Mouse (Mus musculus) stomach, embryonic 16.5 days (tissue): Measurements from ENCODE around the gene Mical2. TPM values are rescaled to one million over a fixed set of nuclear protein-coding genes. Genes with fewer than 3 reads are reported as not detected.

Experiments
- ATAC-seq: fragments of 200-750 bp; cut with Nextera tagmentation; 2 replicates; pipeline ENCODE4 v1.8.0; 2017; ENCODE audit warnings: moderate number of reproducible peaks, moderate TSS enrichment; ENCODE audit not compliant: insufficient read depth, low FRiP score
- H3K27ac ChIP-seq: fragments of 300-500 bp; sonication (generic); 2 replicates; pipeline ENCODE4 v1.5.1; 2014; ENCODE audit warnings: low read length
- H3K27me3 ChIP-seq: fragments of 300-500 bp; sonication (generic); 2 replicates; pipeline ENCODE4 v1.6.1; 2014; ENCODE audit warnings: low read length, control low read depth, mixed read lengths; ENCODE audit not compliant: control insufficient read depth, insufficient read depth
- H3K36me3 ChIP-seq: fragments of 300-500 bp; sonication (generic); 2 replicates; pipeline ENCODE4 v1.6.1; 2014; ENCODE audit warnings: low read length; ENCODE audit not compliant: control insufficient read depth, insufficient read depth
- H3K4me1 ChIP-seq: fragments of 300-500 bp; sonication (generic); 2 replicates; pipeline ENCODE4 v1.6.1; 2014; ENCODE audit warnings: low read length, control low read depth, mixed read lengths; ENCODE audit not compliant: control insufficient read depth, insufficient read depth
- H3K4me2 ChIP-seq: fragments of 300-500 bp; sonication (generic); 2 replicates; pipeline ENCODE4 v1.6.1; 2014; ENCODE audit warnings: low read depth, low read length, mixed read lengths
- H3K4me3 ChIP-seq: fragments of 300-500 bp; sonication (generic); replicated peaks from 2 replicates; pipeline ENCODE4 v1.5.1; 2014; ENCODE audit warnings: mild to moderate bottlenecking, low read length
- H3K9ac ChIP-seq: fragments of 300-500 bp; sonication (generic); 2 replicates; pipeline ENCODE4 v1.6.1; 2014; ENCODE audit warnings: low read length
- H3K9me3 ChIP-seq: fragments of 300-500 bp; sonication (generic); replicated peaks from 2 replicates; pipeline ENCODE4 v1.6.1; 2016; ENCODE audit warnings: low read length, control low read depth; ENCODE audit not compliant: control insufficient read depth
- WGBS: fragments of 180-500 bp; shearing (Covaris S2); extraction: QIAGEN DNeasy Blood & Tissue Kit; methylation state at CpG from one replicate; pipeline ENCODE4 v1.1.7; 2014; 5-methylcytosine and 5-hydroxymethylcytosine counted together
- polyA plus RNA-seq: library from polyadenylated mRNA; unstranded; fragments of >200 nt; fragmentation: Nextera tagmentation; extraction: Ambion mirVana; gene quantifications from 2 replicates; pipeline ENCODE4 v1.2.1, GENCODE M21; 2015

Mical2 gene
- polyA plus RNA-seq, 1 experiment from 2014 or later = 13.2 TPM

GRCm38 (mm10) chr7:112217208-112217607, 8.4 kb upstream of the Mical2 start:
- no peaks in the 10 kb centered on the region for H3K9me3 ChIP-seq
- H3K27me3 ChIP-seq = no peaks in the 10 kb centered on the region
- H3K4me2 ChIP-seq = no peak overlapping the region
- 26% methylated on average over 6 of the region's 6 CpGs for WGBS
- no peaks in the 10 kb centered on the region for H3K36me3 ChIP-seq
- H3K27ac ChIP-seq = 0 out of 2 replicates have a peak overlapping the region, but pooled peaks have one; percentile 30
- peaks cover 21% of the 10 kb centered on the region; the same call in 1 of the 2 replicates for H3K4me1 ChIP-seq
- no peak overlapping the region for H3K4me3 ChIP-seq
- H3K9ac ChIP-seq = no peak overlapping the region
- ATAC-seq = no peak

DNA sequence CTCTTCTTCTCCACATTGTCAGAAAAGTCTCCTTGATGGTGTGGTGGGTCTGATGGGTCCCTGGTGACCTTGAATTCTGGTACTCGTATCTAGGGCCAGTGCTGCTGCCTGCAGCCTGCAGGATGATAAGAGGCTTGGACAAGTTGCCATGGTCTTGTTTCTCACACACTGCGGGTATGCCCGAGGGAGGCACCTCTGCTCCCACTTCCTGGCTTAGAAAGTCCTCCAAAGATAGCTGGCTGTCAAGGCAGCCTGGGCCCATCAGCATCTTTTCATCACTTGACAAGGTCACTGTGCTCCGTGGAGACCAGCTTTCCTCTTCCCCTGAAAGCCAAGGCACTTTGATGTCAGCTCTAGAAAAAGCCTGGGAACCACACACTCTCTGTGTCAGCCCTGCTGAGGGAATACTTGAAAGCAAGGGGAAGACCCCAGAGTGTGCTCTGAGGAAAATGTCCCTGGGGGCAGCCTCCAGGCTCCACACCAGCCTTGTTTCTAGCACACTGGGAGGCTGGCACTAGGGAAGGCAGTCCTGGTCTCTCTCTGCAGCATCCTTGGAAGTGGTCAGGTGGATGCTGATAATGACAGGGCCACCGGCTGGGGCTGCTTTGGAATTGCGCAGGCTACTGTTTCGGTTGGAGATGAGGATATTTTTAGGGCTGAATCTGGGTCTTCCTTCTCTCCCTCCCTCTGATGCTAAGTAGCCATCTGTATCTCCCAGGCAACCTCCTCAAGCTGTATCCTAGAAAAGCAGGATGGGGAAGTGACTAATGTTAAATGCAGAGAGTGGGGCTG, 2.7 kb upstream of the Mical2 start:
- Histone ChIP-seq H3K27ac (no peak overlapping the region), H3K9me3 (no peaks in the 10 kb centered on the region), H3K4me2 (no peak overlapping the region), H3K27me3 (0 out of 2 replicates have a peak, but pooled peaks cover 5% of the 10 kb centered on the region), H3K36me3 (no peaks in the 10 kb centered on the region), H3K4me1 (peaks cover 13% of the 10 kb centered on the region; the same call in 1 of the 2 replicates), H3K9ac (no peak overlapping the region), H3K4me3 (no peak overlapping the region)
- ATAC-seq = no peak
- 59% methylated on average over 7 of the region's 7 CpGs for WGBS

- WGBS = 69% methylated on average over 12 of the region's 12 CpGs
- ATAC-seq = no peak
- Histone ChIP-seq H3K27me3 (0 out of 2 replicates have a peak, but pooled peaks cover 5% of the 10 kb centered on the region), H3K27ac (peak overlapping the region; percentile 14), H3K4me3 (no peak overlapping the region), H3K4me2 (peak overlapping the region; percentile 69), H3K4me1 (peaks cover 13% of the 10 kb centered on the region; the same call in 1 of the 2 replicates), H3K9ac (no peak overlapping the region), H3K36me3 (no peaks in the 10 kb centered on the region), H3K9me3 (no peaks in the 10 kb centered on the region)
Observed at GRCm38 (mm10) chr7:112224854-112225253, 802 bp upstream of the Mical2 start.

GRCm38 (mm10) chr7:112226446-112227265, 1.0 kb downstream of the Mical2 start:
- Histone ChIP-seq H3K4me1 (peaks cover 13% of the 10 kb centered on the region; the same call in 1 of the 2 replicates), H3K9ac (peak overlapping the region; percentile 79), H3K4me2 (peak overlapping the region; percentile 69), H3K27ac (peak overlapping the region; percentile 44; the same call in 1 of the 2 replicates), H3K4me3 (peak overlapping the region; percentile 72), H3K36me3 (no peaks in the 10 kb centered on the region), H3K9me3 (no peaks in the 10 kb centered on the region), H3K27me3 (0 out of 2 replicates have a peak, but pooled peaks cover 5% of the 10 kb centered on the region)
- 9% methylated on average over 24 of the region's 24 CpGs for WGBS
- ATAC-seq = peak; percentile 64

DNA sequence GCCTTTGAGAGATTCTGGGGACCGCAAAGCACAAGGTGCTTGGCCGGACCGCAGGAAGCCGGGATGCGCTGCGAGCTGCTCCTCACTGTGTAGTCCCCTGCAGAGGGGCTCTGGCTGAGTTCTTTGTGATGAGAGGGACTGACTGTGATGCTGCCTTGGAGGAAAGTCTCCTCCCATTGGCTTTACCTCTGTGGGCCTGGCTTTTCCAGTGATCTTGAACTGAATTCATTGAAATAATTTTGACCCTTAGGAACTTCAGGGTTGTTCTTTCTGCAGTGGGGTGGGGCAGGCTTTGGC, 1.6 kb downstream of the Mical2 start:
- Histone ChIP-seq H3K36me3 (no peaks in the 10 kb centered on the region), H3K9ac (peak overlapping the region; percentile 79), H3K4me2 (peak overlapping the region; percentile 69), H3K9me3 (no peaks in the 10 kb centered on the region), H3K4me1 (peaks cover 13% of the 10 kb centered on the region; the same call in 1 of the 2 replicates), H3K4me3 (peak overlapping the region; percentile 72), H3K27me3 (0 out of 2 replicates have a peak, but pooled peaks cover 5% of the 10 kb centered on the region), H3K27ac (no peak overlapping the region)
- 61% methylated on average over 6 of the region's 6 CpGs for WGBS
- no peak for ATAC-seq

GRCm38 (mm10) chr7:112228827-112229498, 3.3 kb downstream of the Mical2 start:
- Histone ChIP-seq H3K9me3 (no peaks in the 10 kb centered on the region), H3K36me3 (no peaks in the 10 kb centered on the region), H3K4me3 (no peak overlapping the region), H3K4me1 (peaks cover 24% of the 10 kb centered on the region), H3K4me2 (no peak overlapping the region), H3K9ac (no peak overlapping the region), H3K27ac (no peak overlapping the region), H3K27me3 (0 out of 2 replicates have a peak, but pooled peaks cover 5% of the 10 kb centered on the region)
- 66% methylated on average over 20 of the region's 20 CpGs for WGBS
- ATAC-seq = no peak

- H3K27me3 ChIP-seq = 0 out of 2 replicates have a peak, but pooled peaks cover 5% of the 10 kb centered on the region
- no peak for ATAC-seq
- 77% methylated on average over 7 of the region's 7 CpGs for WGBS
Observed at GRCm38 (mm10) chr7:112231731-112232130, 6.1 kb downstream of the Mical2 start.

DNA sequence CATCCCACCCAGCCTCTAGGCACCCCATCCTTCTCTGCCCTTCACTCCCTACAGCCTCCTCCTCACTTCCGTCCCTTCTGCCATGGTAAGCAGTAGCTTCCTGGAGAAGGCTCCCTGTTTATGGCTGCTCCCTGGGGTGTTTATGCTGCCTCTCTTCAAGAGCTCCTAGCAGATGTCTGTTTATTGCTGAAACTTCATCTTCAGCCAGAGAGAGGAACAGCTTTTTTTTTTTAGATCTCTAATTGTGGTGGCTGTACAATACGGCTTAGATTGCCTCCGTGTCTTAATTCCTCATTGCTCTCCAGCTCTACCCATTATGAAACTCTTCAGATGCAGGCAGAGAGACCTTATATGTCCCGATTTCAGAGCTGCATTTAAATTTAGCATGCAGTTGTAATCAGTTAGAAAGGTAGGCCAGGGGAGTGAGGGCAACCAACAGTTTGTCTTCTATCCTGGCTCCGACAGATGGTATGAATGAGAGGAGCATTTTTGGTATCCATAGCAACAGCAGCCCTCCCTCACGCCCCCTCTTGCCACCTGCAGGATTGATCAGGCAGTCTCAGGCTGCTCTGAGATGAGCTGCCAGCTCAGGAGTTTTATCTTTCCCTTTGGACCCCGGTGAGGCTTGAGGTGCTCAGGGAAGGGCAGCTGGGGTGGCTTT, 7.8 kb downstream of the Mical2 start:
- no peak overlapping the region for H3K9ac ChIP-seq
- H3K36me3 ChIP-seq = 0 out of 2 replicates have a peak, but pooled peaks cover 3% of the 10 kb centered on the region
- H3K4me1 ChIP-seq = peaks cover 11% of the 10 kb centered on the region
- ATAC-seq = no peak
- no peak overlapping the region for H3K4me3 ChIP-seq
- H3K27me3 ChIP-seq = no peaks in the 10 kb centered on the region
- no peaks in the 10 kb centered on the region for H3K9me3 ChIP-seq
- WGBS = 27% methylated on average over 7 of the region's 7 CpGs
- H3K27ac ChIP-seq = peak overlapping the region; percentile 39
- H3K4me2 ChIP-seq = no peak overlapping the region

More at GRCm38 (mm10) chr7:112231731-112232130, 6.1 kb downstream of the Mical2 start:
- Histone ChIP-seq H3K4me3 (no peak overlapping the region), H3K27ac (no peak overlapping the region), H3K4me1 (peaks cover 16% of the 10 kb centered on the region), H3K4me2 (no peak overlapping the region), H3K9ac (no peak overlapping the region), H3K9me3 (no peaks in the 10 kb centered on the region), H3K36me3 (0 out of 2 replicates have a peak, but pooled peaks cover 3% of the 10 kb centered on the region)
